Mouse (Mus musculus) kidney, adult 9 months (tissue): ENCODE data around the gene BC035044.
A peak's percentile ranks its signal among the peaks of the same experiment; 100 is the strongest.
"Not testable (repeated sequence)": the region's sequence is repeated elsewhere in the genome, so short reads cannot be mapped to it uniquely, and the experiment has no call there.

ENCODE experiments used
- DNase-seq: peaks from one replicate; pipeline ENCODE4 v3.0.0; 2022

BC035044 gene

DNA sequence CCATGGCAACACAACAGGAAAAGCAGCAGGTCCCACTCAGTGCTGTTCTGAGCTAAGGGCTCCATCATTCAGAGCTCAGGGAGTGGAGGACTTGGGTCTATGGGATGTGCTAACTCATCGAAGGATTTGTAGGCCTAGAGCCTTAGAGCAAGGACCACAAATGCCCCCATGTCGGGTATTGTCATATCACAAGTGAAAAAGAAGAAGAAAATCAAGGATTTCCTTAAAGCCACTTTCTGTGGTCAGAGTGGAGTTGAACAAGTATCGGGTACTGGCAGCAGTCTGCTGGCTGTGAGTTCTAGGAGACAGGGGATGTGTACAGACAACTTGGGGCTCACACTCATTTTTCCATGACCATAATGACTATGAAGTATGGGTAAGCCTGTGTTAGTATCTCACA is 64.1 kb downstream of the BC035044 start:
- no peak for DNase-seq

DNA sequence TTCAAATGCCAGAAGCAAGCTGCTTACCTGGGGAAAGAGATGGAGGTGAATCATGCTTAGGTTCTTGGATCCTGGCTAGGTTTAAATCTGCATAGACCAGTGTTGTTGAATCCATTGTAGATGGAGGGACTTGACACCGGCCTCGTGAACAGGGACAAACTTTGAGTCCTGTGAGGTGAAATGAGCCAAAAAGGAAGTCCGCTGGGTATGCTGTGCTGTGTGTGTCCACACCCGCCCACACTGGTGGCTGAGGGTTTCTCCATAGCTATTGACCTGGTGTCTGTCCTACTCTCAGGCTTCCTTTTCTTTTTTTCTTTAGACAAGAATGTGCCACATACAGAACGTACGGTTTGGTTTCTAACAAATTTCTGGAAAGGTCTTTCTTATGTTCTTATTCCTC is 64.8 kb downstream of the BC035044 start, which contains the start of the genes Gm44511 and Klrb1b:
Gene Gm44511, minus strand, starts transcription at position 184 of the 400 bp plus-strand sequence.
Gene Klrb1b, minus strand, starts transcription at position 200 of the 400 bp plus-strand sequence.
- no peak for DNase-seq

DNA sequence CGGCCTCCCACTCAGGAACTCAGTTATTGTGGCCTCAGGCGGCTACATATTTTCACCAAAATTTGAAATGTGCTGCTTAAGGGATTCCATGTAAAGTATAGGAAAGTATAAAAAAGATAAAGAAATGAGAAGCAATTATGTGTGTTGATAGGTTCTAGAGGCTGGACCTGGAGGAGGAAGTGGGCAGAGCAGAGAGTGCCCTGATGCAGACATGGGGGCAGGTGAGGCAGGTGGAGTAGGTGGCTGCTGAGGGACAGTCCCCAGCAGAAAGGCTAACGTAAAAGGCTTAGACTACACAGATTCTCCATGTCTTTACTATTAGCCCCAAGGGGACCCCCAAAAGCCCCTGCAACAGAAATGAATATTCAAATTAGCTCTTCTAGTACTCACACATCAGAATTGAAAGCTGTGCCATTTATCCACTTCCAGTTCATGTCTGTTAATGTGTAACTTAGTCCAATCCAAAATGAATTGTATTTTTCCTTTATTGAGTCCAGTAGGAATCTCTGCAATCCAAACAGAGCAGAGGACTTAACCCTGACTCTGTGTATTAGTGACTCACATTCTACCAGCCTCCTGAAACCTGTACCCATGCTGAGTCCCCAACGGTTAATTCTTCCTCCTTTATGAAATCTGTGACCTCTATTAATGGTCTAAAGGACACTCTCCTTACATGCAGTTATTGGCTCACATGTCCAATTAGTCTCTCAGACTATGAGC is 72.7 kb downstream of the BC035044 start:
- DNase-seq = no peak

DNA sequence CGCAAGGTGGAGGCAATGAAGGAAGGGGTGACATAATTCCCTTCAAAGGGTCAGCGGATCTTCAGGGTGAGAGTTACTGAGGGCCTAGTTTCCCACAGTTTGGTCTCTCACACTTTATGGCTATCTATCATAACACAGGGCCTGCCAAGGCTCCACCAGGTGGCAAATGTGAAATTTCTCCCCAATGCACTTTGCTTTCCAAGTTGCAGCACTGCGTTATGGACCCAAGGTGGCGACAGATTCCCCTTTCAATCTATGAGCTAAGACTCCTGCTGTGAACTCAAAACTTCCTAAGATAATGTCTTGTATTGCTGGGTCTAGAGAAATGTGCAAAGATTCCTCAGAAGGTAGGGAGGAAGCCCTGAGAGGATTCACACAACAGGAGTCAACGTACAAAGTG is 82.4 kb downstream of the BC035044 start:
- DNase-seq = peak; percentile 64

DNA sequence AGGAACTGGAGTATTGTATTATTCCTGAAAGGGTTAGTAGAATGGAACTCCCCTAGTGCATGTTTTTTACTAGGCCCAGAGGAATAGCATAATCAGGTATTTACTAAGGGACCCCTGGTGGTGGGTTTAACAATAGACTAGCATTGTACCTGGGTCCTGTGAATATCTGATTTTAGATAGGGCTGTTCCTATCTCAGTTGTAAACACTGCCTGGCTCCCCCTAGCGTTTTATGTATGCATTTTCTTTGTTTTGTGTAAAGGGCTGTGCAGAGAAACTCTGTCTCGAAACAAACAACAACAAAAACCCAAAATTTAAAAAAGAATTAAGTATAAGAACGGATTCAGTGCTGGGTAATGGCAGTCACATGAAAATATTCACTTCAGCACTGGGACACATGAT is 83.9 kb downstream of the BC035044 start:
- peak; percentile 29 for DNase-seq

DNA sequence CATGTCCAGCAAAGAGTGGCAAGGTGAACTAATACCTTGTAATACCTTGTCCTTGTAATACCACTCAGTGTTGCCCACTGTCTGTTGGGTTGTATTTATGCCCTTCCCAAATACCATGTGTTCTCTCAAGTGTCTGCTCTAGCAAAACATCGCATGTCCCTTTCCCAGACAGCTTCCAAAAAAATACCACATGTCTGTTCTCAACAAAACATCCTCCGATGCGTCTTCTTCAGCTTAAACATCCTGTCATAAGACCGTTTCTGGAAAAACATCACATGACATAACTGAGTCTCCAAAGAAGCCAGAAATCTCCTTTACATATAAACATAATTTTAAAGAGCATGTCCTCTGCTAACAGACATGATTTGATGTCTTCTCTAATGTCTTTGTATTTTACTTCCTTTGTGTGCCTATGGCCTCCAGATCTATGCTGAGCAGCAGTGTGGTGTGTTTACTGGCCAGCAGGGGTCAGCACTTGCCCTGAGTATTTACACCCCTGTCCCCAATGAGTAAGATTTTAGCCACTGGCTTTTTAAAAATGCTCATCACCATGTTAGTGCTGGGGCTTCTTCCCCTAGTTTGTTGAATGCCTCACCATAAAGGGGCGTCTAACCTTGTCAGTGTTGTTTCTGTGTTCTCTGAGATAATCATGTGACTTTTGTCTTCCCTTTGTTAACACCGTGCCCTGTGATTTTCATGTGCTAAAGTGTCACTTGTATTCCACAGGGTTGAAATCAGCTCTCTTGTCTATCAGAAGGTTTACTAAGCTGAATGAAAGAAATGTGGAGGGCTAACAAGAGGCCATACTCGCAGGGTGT is 85.9 kb downstream of the BC035044 start:
- DNase-seq = peak; percentile 77

DNA sequence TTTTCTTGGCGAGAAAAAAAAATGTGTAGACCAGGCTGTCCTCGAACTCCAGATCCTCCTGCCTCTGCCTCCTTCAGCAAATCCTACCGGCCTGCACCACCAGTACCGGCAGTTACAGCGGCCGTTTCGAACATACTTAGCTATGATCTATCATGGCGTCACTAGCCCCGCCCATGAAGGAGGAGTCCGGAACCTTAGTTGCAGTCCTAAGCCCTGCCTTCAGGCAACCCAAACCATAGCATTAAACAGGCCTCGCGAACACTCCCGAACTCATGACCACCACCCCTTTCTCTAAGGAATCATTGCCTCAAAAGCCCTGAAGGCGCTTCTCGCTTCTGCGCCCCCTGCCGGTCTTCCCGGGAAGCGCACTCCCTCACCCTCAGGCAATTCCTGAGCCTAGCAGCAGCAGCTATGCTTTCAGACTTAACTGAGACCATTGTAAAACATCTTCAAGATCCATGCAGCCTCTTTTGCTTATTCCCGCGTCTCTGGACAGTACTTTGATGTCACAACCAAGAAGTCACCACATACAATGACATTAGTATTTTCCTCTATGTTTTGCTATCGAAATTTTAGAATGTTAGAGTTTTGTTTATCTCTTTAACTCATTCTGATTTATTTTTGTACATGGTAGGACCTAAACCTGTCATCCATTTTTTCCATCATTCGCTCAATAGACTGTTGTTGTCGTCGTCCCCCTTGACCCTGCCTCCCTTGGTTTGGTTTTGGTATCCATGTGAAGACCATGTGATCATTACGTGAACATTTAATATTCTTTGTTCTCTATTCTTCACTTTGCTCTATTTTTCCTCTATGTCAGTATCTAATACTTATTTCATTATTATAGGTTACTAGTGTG is 87.7 kb downstream of the BC035044 start:
- DNase-seq = peak; percentile 98

DNA sequence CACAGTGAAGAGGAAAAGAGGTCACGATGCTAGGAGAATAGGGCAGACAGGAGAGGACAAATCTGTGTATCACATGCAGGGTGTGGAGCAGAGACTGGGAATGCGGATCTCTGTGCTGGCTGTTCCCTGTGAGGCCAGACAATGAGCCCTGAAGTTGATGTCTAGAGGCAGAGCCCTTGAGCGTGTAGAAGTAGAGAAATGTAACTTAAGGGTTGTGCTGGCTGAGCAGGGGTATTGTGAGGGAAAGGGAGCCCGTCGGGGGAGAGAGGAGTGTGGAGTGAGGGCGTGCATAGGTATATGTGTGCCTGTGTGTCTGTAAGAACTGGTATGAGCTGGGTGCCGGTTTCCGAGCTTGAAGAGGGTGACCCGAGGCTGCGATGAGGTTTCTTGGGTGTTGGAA is 88.4 kb downstream of the BC035044 start:
- no peak for DNase-seq

DNA sequence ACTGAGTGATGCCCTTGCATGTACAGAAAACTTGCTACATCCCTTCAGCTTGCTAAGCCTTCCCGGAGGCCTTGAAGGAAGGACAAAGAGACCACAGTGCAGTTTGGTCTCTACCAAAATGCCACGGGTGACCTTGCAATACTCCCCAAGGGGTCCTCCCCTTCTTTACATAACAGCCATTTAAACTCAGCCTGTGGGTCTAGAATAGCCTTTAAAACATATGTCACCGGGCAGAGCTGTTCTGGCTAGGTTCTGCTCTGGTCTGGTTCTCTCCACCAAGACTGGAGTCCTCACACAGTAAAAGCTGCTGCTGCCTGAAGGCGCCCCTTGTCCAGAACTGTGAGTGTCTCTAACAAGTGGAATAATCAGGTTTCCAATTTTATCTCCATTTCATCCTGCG is 90.2 kb downstream of the BC035044 start:
- not testable (repeated sequence) for DNase-seq

DNA sequence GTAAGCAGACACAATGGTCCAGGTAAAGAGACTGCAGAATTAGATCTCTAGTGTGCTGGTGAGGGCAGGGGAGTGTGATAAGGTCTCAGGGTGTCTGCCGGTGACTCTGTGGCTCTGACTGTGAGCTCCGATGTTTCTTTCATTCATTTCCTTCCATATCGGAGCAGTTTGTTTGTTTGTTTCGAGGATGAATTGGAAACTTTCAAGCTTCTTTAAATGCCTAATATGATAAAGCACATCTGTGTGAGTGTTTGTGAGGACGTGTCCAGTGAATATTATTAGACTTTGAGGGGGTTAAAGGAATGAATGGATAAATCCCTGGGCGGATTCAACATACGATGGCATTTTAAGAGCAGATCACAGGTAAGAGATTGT is 91.0 kb downstream of the BC035044 start:
- DNase-seq = no peak

DNA sequence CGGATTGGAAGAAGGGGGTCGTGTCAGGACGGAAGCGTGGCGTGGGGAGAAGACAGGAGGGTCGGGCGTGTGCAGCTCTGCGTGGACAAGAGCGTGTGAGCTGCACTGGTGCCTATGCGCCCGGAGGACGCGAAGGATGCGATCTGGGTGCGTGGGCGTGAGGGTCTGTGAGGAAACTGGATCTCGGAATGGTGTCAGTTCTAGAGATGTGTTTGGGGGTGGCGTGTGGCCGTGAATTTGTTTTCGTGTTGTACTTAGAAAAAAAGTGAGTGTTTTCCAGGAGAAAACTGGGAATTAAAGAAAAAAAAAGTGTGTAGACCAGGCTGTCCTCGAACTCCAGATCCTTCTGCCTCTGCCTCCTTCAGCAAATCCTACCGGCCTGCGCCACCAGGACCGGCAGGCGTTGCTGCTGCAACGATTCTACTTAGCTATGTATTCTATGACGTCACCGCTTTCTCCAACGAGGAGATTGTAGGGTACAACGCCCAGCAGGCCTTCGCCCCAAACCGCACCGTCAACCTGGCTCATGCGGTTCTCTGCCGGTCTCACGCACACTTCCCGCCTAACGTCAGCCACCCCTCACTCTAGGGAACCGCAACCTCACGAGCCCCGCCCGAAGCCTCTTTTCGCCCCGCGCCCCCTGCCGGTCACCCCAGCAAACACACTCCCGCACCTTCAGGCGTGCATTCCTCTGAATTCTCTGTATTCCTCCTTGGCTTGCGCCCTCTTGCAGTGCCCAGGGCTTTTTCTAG is 91.6 kb downstream of the BC035044 start:
- peak; percentile 92 for DNase-seq
